Mouse (Mus musculus): ENCODE results near the gene Hid1. TPM values are rescaled to one million over a fixed set of nuclear protein-coding genes. Genes with fewer than 3 reads are reported as not detected.
A peak's percentile ranks its signal among the peaks of the same experiment; 100 is the strongest.
"Not testable (repeated sequence)": the region's sequence is repeated elsewhere in the genome, so short reads cannot be mapped to it uniquely, and the experiment has no call there.

Gene Hid1
- polyA plus RNA-seq, 1 experiment from 2014 or later = 4.0 TPM

- WGBS = 92% methylated on average over 7 of the region's 7 CpGs
- Histone ChIP-seq H3K9me3 (no peaks in the 10 kb centered on the region), H3K4me2 (no peak overlapping the region), H3K4me3 (no peak overlapping the region), H3K27ac (no peak overlapping the region), H3K27me3 (no peaks in the 10 kb centered on the region), H3K4me1 (no peaks in the 10 kb centered on the region), H3K36me3 (peaks cover 61% of the 10 kb centered on the region), H3K9ac (no peak overlapping the region)
- ATAC-seq (ENCODE audit: insufficient number of reproducible peaks, insufficient read depth, low FRiP score, low TSS enrichment, low read depth) = no peak
These were observed 23.8 kb upstream of the Hid1 start for GRCm38 (mm10) chr11:115391358-115391757.

- WGBS = 90% methylated on average over 3 of the region's 3 CpGs
- Histone ChIP-seq H3K36me3 (peaks cover 18% of the 10 kb centered on the region), H3K4me1 (peaks cover 38% of the 10 kb centered on the region)
- not testable (repeated sequence) for H3K27ac ChIP-seq; H3K9ac ChIP-seq; H3K4me2 ChIP-seq; H3K4me3 ChIP-seq; H3K27me3 ChIP-seq; ATAC-seq (ENCODE audit: insufficient number of reproducible peaks, insufficient read depth, low FRiP score, low TSS enrichment, low read depth); H3K9me3 ChIP-seq
These were observed 19.3 kb upstream of the Hid1 start for GRCm38 (mm10) chr11:115386859-115387258.

- H3K9ac ChIP-seq = peak overlapping the region; percentile 91; the same call in 1 of the 2 replicates
- H3K27ac ChIP-seq = no peak overlapping the region
- 53% methylated on average over 5 of the region's 5 CpGs for WGBS
- no peak overlapping the region for H3K4me3 ChIP-seq
- peak overlapping the region; percentile 80 for H3K4me2 ChIP-seq
- H3K36me3 ChIP-seq = no peaks in the 10 kb centered on the region
- H3K4me1 ChIP-seq = peaks cover 46% of the 10 kb centered on the region
- peaks cover 4% of the 10 kb centered on the region; the same call in 1 of the 2 replicates for H3K27me3 ChIP-seq
- no peak for ATAC-seq (ENCODE audit: insufficient number of reproducible peaks, insufficient read depth, low FRiP score, low TSS enrichment, low read depth)
- H3K9me3 ChIP-seq = no peaks in the 10 kb centered on the region
These were observed 17.0 kb upstream of the Hid1 start for GRCm38 (mm10) chr11:115384587-115384986.

DNA sequence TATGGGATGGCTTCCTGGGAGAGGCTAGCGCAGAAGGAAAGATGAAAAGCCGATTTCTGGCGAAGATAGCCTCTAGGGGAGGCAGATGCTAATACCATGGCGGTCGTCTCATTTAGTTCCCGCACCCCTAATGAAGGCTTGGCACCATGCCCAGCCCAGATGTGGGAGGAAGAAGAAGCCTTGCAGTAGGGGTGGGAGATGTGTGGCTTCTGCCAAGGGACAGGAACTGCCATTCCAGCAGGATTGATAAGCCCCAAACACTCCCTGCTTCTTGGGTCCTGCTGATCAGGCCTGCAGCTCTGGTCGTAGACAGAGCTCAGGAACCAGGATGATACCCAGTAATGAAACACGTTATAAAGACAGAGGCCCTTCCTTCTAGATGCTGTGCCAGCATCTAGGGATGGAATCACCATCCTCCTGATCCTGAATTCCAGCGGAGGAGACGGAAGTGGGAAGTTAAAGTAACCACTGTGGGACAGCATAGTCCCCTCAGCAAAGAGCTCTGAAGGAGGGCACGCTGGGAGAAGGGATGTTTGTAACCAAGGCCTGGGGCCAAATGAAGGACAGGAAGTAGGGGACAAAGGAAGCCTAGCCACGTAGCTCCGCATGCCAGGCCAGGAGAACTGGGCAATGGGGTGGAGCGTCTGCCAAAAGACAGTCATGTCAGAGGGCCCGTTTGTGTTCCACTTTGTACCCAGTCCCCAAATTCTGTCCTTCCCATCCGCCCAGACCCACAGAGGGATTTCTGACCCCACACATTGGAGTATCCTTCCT is 16.3 kb upstream of the Hid1 start:
- ATAC-seq (ENCODE audit: insufficient number of reproducible peaks, insufficient read depth, low FRiP score, low TSS enrichment, low read depth) = no peak
- 31% methylated on average over 16 of the region's 16 CpGs for WGBS
- no peaks in the 10 kb centered on the region for H3K9me3 ChIP-seq
- peaks cover 46% of the 10 kb centered on the region for H3K4me1 ChIP-seq
- peak overlapping the region; percentile 48; the same call in 1 of the 2 replicates for H3K27ac ChIP-seq
- H3K36me3 ChIP-seq = no peaks in the 10 kb centered on the region
- H3K4me2 ChIP-seq = peak overlapping the region; percentile 80
- peak overlapping the region; percentile 91 for H3K9ac ChIP-seq
- peak overlapping the region; percentile 79; the same call in 1 of the 2 replicates for H3K4me3 ChIP-seq
- H3K27me3 ChIP-seq = peaks cover 4% of the 10 kb centered on the region; the same call in 1 of the 2 replicates

DNA sequence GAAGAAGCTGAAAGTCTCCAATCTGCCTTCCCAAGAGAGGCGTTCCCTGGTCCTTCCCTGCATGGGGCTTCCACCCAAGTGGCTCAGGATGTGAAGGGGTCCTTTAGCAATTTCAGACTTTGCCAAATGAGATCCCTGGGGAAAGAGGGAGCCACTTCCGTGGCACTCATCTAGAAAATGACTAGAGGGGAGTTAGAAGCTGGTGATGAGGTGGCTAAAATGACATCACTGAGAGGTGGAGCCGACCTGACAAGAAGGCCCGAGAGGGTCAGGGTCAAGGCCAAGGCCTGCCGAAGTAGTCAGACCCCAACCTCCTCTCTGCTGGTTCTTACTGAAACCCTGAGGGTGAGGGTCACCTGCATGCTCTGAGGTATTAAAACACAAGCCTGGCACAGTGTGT is 15.3 kb upstream of the Hid1 start:
- H3K36me3 ChIP-seq = no peaks in the 10 kb centered on the region
- no peak overlapping the region for H3K27ac ChIP-seq
- WGBS = 12% methylated on average over 5 of the region's 5 CpGs
- H3K27me3 ChIP-seq = peaks cover 4% of the 10 kb centered on the region; the same call in 1 of the 2 replicates
- ATAC-seq (ENCODE audit: insufficient number of reproducible peaks, insufficient read depth, low FRiP score, low TSS enrichment, low read depth) = no peak
- H3K4me1 ChIP-seq = peaks cover 46% of the 10 kb centered on the region
- H3K4me3 ChIP-seq = peak overlapping the region; percentile 79
- peak overlapping the region; percentile 91 for H3K9ac ChIP-seq
- no peaks in the 10 kb centered on the region for H3K9me3 ChIP-seq
- peak overlapping the region; percentile 80 for H3K4me2 ChIP-seq

DNA sequence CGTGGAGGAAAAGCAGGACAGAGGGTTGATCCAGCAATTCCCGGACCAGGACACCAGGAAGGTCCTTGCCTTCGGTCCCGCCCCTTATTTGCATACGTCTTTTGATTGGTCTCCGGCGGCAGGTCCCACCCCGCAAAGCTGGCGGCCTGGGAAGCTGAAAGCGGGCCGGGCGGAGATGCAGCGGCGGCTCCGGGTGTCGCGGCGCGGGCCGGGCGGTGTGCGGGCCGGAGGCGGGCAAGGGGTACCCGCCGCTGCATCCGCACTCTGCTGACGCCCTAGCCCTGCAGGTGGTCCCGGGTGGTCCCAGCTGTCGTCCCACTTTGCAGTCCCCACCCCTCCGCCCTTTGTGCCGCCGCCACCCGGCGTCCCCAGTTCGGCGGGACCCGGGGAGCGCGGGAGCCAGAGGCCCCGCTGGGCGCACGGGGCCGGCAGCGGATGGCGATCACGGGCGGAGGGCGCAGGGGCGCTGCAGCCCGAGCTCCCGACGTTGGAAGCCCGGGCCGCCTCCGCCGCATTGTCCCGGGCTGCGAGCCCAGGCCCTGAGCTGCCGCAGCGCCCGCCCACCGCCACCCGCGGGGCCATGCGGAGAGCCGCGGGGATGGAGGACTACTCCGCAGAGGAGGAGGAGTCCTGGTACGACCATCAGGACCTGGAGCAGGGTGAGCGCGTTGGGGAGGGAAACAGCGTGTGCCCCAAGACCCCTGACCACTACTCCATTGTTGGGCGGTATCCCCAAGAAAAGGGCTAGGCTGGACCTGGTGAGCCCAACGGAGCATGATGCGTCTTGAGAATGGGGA is 14.4 kb upstream of the Hid1 start, which contains the start of gene Cdr2l:
Gene Cdr2l (plus strand): TSS at position 174 of the 797 bp plus-strand sequence.
- Histone ChIP-seq H3K27me3 (peaks cover 4% of the 10 kb centered on the region), H3K27ac (peak within 1 kb of the TSS; percentile 90), H3K4me3 (peak within 1 kb of the TSS; percentile 79), H3K4me2 (peak within 1 kb of the TSS; percentile 80), H3K4me1 (peaks cover 46% of the 10 kb centered on the region), H3K9ac (peak within 1 kb of the TSS; percentile 91), H3K36me3 (no peaks in the 10 kb centered on the region), H3K9me3 (no peaks in the 10 kb centered on the region)
- ATAC-seq (ENCODE audit: insufficient number of reproducible peaks, insufficient read depth, low FRiP score, low TSS enrichment, low read depth) = peak; percentile 76
- under 1% methylated on average over 72 of the region's 76 CpGs for WGBS

GRCm38 (mm10) chr11:115381276-115381675 is 13.7 kb upstream of the Hid1 start:
- peak overlapping the region; percentile 80 for H3K4me2 ChIP-seq
- no peaks in the 10 kb centered on the region for H3K9me3 ChIP-seq
- H3K27ac ChIP-seq = 0 out of 2 replicates have a peak overlapping the region, but pooled peaks have one; percentile 28
- peak overlapping the region; percentile 79 for H3K4me3 ChIP-seq
- no peak for ATAC-seq (ENCODE audit: insufficient number of reproducible peaks, insufficient read depth, low FRiP score, low TSS enrichment, low read depth)
- peaks cover 46% of the 10 kb centered on the region for H3K4me1 ChIP-seq
- 8% methylated on average over 9 of the region's 9 CpGs for WGBS
- H3K36me3 ChIP-seq = no peaks in the 10 kb centered on the region
- 0 out of 2 replicates have a peak overlapping the region, but pooled peaks have one; percentile 91 for H3K9ac ChIP-seq
- H3K27me3 ChIP-seq = peaks cover 8% of the 10 kb centered on the region

DNA sequence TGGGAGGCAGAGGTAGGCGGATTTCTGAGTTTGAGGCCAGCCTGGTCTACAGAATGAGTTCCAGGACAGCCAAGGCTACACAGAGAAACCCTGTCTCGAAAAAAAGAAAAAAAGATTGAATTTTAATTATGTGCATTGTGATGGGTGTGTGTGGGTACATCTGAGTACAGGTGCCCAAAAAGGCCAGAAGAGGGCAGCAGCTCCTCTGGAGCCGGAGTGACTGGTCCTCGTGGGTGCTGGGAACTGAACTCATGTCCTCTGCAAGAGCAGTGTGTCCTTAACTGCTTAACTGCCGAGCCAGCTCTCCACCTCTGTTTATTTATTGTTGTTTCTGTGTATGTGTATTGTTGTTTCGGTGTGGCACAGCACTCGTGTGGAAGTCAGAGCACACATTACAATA is 10.3 kb upstream of the Hid1 start:
- Histone ChIP-seq H3K4me3 (no peak overlapping the region), H3K27me3 (peaks cover 37% of the 10 kb centered on the region), H3K4me2 (no peak overlapping the region), H3K36me3 (no peaks in the 10 kb centered on the region), H3K9ac (no peak overlapping the region), H3K4me1 (peaks cover 25% of the 10 kb centered on the region), H3K9me3 (no peaks in the 10 kb centered on the region), H3K27ac (no peak overlapping the region)
- WGBS = 81% methylated on average over 7 of the region's 7 CpGs
- ATAC-seq (ENCODE audit: insufficient number of reproducible peaks, insufficient read depth, low FRiP score, low TSS enrichment, low read depth) = no peak

- Histone ChIP-seq H3K4me3 (no peak overlapping the region), H3K36me3 (no peaks in the 10 kb centered on the region), H3K4me2 (no peak overlapping the region), H3K27me3 (peaks cover 43% of the 10 kb centered on the region), H3K9ac (no peak overlapping the region), H3K9me3 (no peaks in the 10 kb centered on the region), H3K27ac (no peak overlapping the region), H3K4me1 (peaks cover 19% of the 10 kb centered on the region)
- no peak for ATAC-seq (ENCODE audit: insufficient number of reproducible peaks, insufficient read depth, low FRiP score, low TSS enrichment, low read depth)
- 78% methylated on average over 4 of the region's 4 CpGs for WGBS
These were observed 9.7 kb upstream of the Hid1 start for GRCm38 (mm10) chr11:115377254-115377653.

- Histone ChIP-seq H3K4me2 (no peak overlapping the region), H3K9ac (no peak overlapping the region), H3K9me3 (no peaks in the 10 kb centered on the region), H3K27ac (no peak overlapping the region), H3K27me3 (peaks cover 48% of the 10 kb centered on the region), H3K4me1 (peaks cover 19% of the 10 kb centered on the region), H3K4me3 (no peak overlapping the region), H3K36me3 (no peaks in the 10 kb centered on the region)
- 64% methylated on average over 7 of the region's 7 CpGs for WGBS
- ATAC-seq (ENCODE audit: insufficient number of reproducible peaks, insufficient read depth, low FRiP score, low TSS enrichment, low read depth) = no peak
These were observed 9.2 kb upstream of the Hid1 start for GRCm38 (mm10) chr11:115376722-115377121.

GRCm38 (mm10) chr11:115374695-115375425 is 7.3 kb upstream of the Hid1 start:
- Histone ChIP-seq H3K9ac (peak overlapping the region; percentile 67; the same call in 1 of the 2 replicates), H3K4me3 (peak overlapping the region; percentile 45; the same call in 1 of the 2 replicates), H3K9me3 (no peaks in the 10 kb centered on the region), H3K4me2 (peak overlapping the region; percentile 74), H3K27ac (no peak overlapping the region), H3K36me3 (no peaks in the 10 kb centered on the region), H3K4me1 (peaks cover 11% of the 10 kb centered on the region), H3K27me3 (peaks cover 67% of the 10 kb centered on the region)
- WGBS = 58% methylated on average over 12 of the region's 12 CpGs
- no peak for ATAC-seq (ENCODE audit: insufficient number of reproducible peaks, insufficient read depth, low FRiP score, low TSS enrichment, low read depth)
